Mouse (Mus musculus) left cerebral cortex, adult 18-20 months (tissue): ENCODE measurements around the gene Mtus2. TPM values are rescaled to one million over a fixed set of nuclear protein-coding genes. Genes with fewer than 3 reads are reported as not detected.

ENCODE experiments used
- DNase-seq, 2 experiments: peaks; one replicate each; pipeline ENCODE4 v3.0.0; 2021 to 2022; ENCODE audit warnings: low spot score in 2 of 2, mixed read lengths in 1 of 2
- total RNA-seq, 2 experiments: library from RNA; stranded (reverse); gene quantifications; 2 replicates each; pipeline ENCODE4 v1.2.3; 2021

The Mtus2 gene
- total RNA-seq, 2 experiments from 2014 or later, result 37.8 to 39.5 TPM

- DNase-seq, result no peak
These were observed 142.2 kb downstream of the Mtus2 start for GRCm38 (mm10) chr5:148099356-148099755.

GRCm38 (mm10) chr5:148107324-148107723 is 150.2 kb downstream of the Mtus2 start:
- no peak for DNase-seq

- no peak for DNase-seq
These were observed 150.8 kb downstream of the Mtus2 start for GRCm38 (mm10) chr5:148107890-148108289.

GRCm38 (mm10) chr5:148108314-148108713 is 151.2 kb downstream of the Mtus2 start:
- DNase-seq, result no peak

- no peak for DNase-seq
These were observed 158.2 kb downstream of the Mtus2 start for GRCm38 (mm10) chr5:148115207-148115817.

- no peak for DNase-seq
These were observed 167.2 kb downstream of the Mtus2 start for GRCm38 (mm10) chr5:148124354-148124753.

GRCm38 (mm10) chr5:148130691-148131457 is 173.8 kb downstream of the Mtus2 start:
- DNase-seq, result peak; percentile 29 to 61

- peak in 1 of 2 experiments; percentile 43 for DNase-seq
These were observed 174.5 kb downstream of the Mtus2 start for GRCm38 (mm10) chr5:148131458-148132131.

- peak; percentile 44 to 57 for DNase-seq
These were observed 176.4 kb downstream of the Mtus2 start for GRCm38 (mm10) chr5:148133448-148134060.

GRCm38 (mm10) chr5:148141662-148142061 is 184.5 kb downstream of the Mtus2 start:
- no peak for DNase-seq

GRCm38 (mm10) chr5:148146200-148146823 is 189.2 kb downstream of the Mtus2 start:
- peak; percentile 63 to 64 for DNase-seq

- no peak for DNase-seq
These were observed 194.9 kb downstream of the Mtus2 start for GRCm38 (mm10) chr5:148151894-148152599.

- DNase-seq, result no peak
These were observed 195.7 kb downstream of the Mtus2 start for GRCm38 (mm10) chr5:148152600-148153402.

- no peak for DNase-seq
These were observed 196.2 kb downstream of the Mtus2 start for GRCm38 (mm10) chr5:148153403-148153713.

GRCm38 (mm10) chr5:148154727-148155126 is 197.6 kb downstream of the Mtus2 start:
- DNase-seq, result no peak

- no peak for DNase-seq
These were observed 202.2 kb downstream of the Mtus2 start for GRCm38 (mm10) chr5:148159328-148159727.

GRCm38 (mm10) chr5:148160529-148161154 is 203.5 kb downstream of the Mtus2 start:
- no peak for DNase-seq

- no peak for DNase-seq
These were observed 208.0 kb downstream of the Mtus2 start for GRCm38 (mm10) chr5:148165111-148165510.

GRCm38 (mm10) chr5:148175091-148175490 is 218.0 kb downstream of the Mtus2 start:
- no peak for DNase-seq
